Mouse (Mus musculus): ENCODE measurements around the gene Sectm1a. TPM values are rescaled to one million over a fixed set of nuclear protein-coding genes. Genes with fewer than 3 reads are reported as not detected.
"Not testable (repeated sequence)": the region's sequence is repeated elsewhere in the genome, so short reads cannot be mapped to it uniquely, and the experiment has no call there.

Gene Sectm1a
- polyA plus RNA-seq, 1 experiment from 2014 or later, result not detected

- H3K4me2 ChIP-seq (replicated peaks), result no peak overlapping the region
- no peaks in the 10 kb centered on the region for H3K36me3 ChIP-seq
- H3K9ac ChIP-seq, result no peak overlapping the region
- H3K9me3 ChIP-seq, result no peaks in the 10 kb centered on the region
- no peak overlapping the region for H3K27ac ChIP-seq
- H3K4me1 ChIP-seq, result no peaks in the 10 kb centered on the region
- no peak overlapping the region for H3K4me3 ChIP-seq
- no peak for ATAC-seq (ENCODE audit: low FRiP score, low read depth)
- 82% methylated on average over 5 of the region's 5 CpGs for WGBS
- no peaks in the 10 kb centered on the region for H3K27me3 ChIP-seq (replicated peaks)
Measured at GRCm38 (mm10) chr11:121058122-121058521, 22.9 kb downstream of the Sectm1a start.

- Histone ChIP-seq H3K27me3 (replicated peaks) (no peaks in the 10 kb centered on the region), H3K9me3 (no peaks in the 10 kb centered on the region), H3K9ac (no peak overlapping the region), H3K27ac (no peak overlapping the region), H3K4me3 (no peak overlapping the region), H3K36me3 (no peaks in the 10 kb centered on the region), H3K4me2 (replicated peaks) (no peak overlapping the region), H3K4me1 (no peaks in the 10 kb centered on the region)
- WGBS, result 74% methylated on average over 7 of the region's 7 CpGs
- ATAC-seq (ENCODE audit: low FRiP score, low read depth), result no peak
Measured at GRCm38 (mm10) chr11:121056536-121057236, 24.3 kb downstream of the Sectm1a start.

- 0 out of 2 replicates have a peak, but pooled peaks have one; percentile 21 for ATAC-seq (ENCODE audit: low FRiP score, low read depth)
- WGBS, result 11% methylated on average over 8 of the region's 8 CpGs
- H3K4me3 ChIP-seq, result no peak overlapping the region
Measured at GRCm38 (mm10) chr11:121053536-121053935, 27.5 kb downstream of the Sectm1a start.

GRCm38 (mm10) chr11:121052387-121052786 is 28.6 kb downstream of the Sectm1a start:
- no peak overlapping the region for H3K4me2 ChIP-seq (replicated peaks)
- 78% methylated on average over 4 of the region's 4 CpGs for WGBS
- no peaks in the 10 kb centered on the region for H3K36me3 ChIP-seq
- H3K4me3 ChIP-seq, result no peak overlapping the region
- H3K9me3 ChIP-seq, result no peaks in the 10 kb centered on the region
- ATAC-seq (ENCODE audit: low FRiP score, low read depth), result no peak
- H3K27ac ChIP-seq, result no peak overlapping the region
- no peak overlapping the region for H3K9ac ChIP-seq
- no peaks in the 10 kb centered on the region for H3K27me3 ChIP-seq (replicated peaks)
- no peaks in the 10 kb centered on the region for H3K4me1 ChIP-seq

More at GRCm38 (mm10) chr11:121053536-121053935, 27.5 kb downstream of the Sectm1a start:
- Histone ChIP-seq H3K27ac (no peak overlapping the region), H3K4me2 (replicated peaks) (no peak overlapping the region), H3K9ac (no peak overlapping the region), H3K27me3 (replicated peaks) (no peaks in the 10 kb centered on the region), H3K9me3 (no peaks in the 10 kb centered on the region), H3K36me3 (no peaks in the 10 kb centered on the region), H3K4me1 (no peaks in the 10 kb centered on the region)

- no peaks in the 10 kb centered on the region for H3K36me3 ChIP-seq
- H3K9ac ChIP-seq, result no peak overlapping the region
- no peaks in the 10 kb centered on the region for H3K9me3 ChIP-seq
- no peaks in the 10 kb centered on the region for H3K27me3 ChIP-seq (replicated peaks)
- H3K4me3 ChIP-seq, result no peak overlapping the region
- no peak overlapping the region for H3K4me2 ChIP-seq (replicated peaks)
- H3K27ac ChIP-seq, result no peak overlapping the region
- no peaks in the 10 kb centered on the region for H3K4me1 ChIP-seq
- ATAC-seq (ENCODE audit: low FRiP score, low read depth), result no peak
- 64% methylated on average over 1 of the region's 1 CpGs for WGBS
Measured at GRCm38 (mm10) chr11:121051793-121052192, 29.2 kb downstream of the Sectm1a start.

- no peaks in the 10 kb centered on the region for H3K4me1 ChIP-seq
- no peak overlapping the region for H3K4me2 ChIP-seq (replicated peaks)
- 71% methylated on average over 1 of the region's 1 CpGs for WGBS
- ATAC-seq (ENCODE audit: low FRiP score, low read depth), result no peak
- H3K9ac ChIP-seq, result no peak overlapping the region
- H3K27ac ChIP-seq, result no peak overlapping the region
- no peaks in the 10 kb centered on the region for H3K36me3 ChIP-seq
- no peaks in the 10 kb centered on the region for H3K27me3 ChIP-seq (replicated peaks)
- no peak overlapping the region for H3K4me3 ChIP-seq
- no peaks in the 10 kb centered on the region for H3K9me3 ChIP-seq
Measured at GRCm38 (mm10) chr11:121049840-121050239, 31.2 kb downstream of the Sectm1a start.

GRCm38 (mm10) chr11:121047826-121048399 is 33.1 kb downstream of the Sectm1a start:
- Histone ChIP-seq H3K9me3 (no peaks in the 10 kb centered on the region), H3K4me2 (replicated peaks) (no peak overlapping the region), H3K4me1 (no peaks in the 10 kb centered on the region), H3K36me3 (no peaks in the 10 kb centered on the region), H3K27me3 (replicated peaks) (no peaks in the 10 kb centered on the region), H3K4me3 (no peak overlapping the region), H3K9ac (no peak overlapping the region), H3K27ac (no peak overlapping the region)
- no peak for ATAC-seq (ENCODE audit: low FRiP score, low read depth)
- WGBS, result 69% methylated on average over 2 of the region's 2 CpGs

- H3K9me3 ChIP-seq, result no peaks in the 10 kb centered on the region
- H3K9ac ChIP-seq, result no peak overlapping the region
- 51% methylated on average over 1 of the region's 1 CpGs for WGBS
- H3K36me3 ChIP-seq, result no peaks in the 10 kb centered on the region
- no peak for ATAC-seq (ENCODE audit: low FRiP score, low read depth)
- no peak overlapping the region for H3K4me3 ChIP-seq
- H3K27ac ChIP-seq, result no peak overlapping the region
- no peak overlapping the region for H3K4me2 ChIP-seq (replicated peaks)
- H3K4me1 ChIP-seq, result no peaks in the 10 kb centered on the region
- H3K27me3 ChIP-seq (replicated peaks), result no peaks in the 10 kb centered on the region
Measured at GRCm38 (mm10) chr11:121045286-121045685, 35.7 kb downstream of the Sectm1a start.

GRCm38 (mm10) chr11:121043025-121043424 is 38.0 kb downstream of the Sectm1a start:
- H3K27ac ChIP-seq; H3K9ac ChIP-seq; ATAC-seq (ENCODE audit: low FRiP score, low read depth); H3K9me3 ChIP-seq; H3K27me3 ChIP-seq (replicated peaks); H3K4me3 ChIP-seq; H3K4me1 ChIP-seq; H3K36me3 ChIP-seq; H3K4me2 ChIP-seq (replicated peaks): not testable (repeated sequence)
- WGBS, result 59% methylated on average over 1 of the region's 1 CpGs

- Histone ChIP-seq H3K36me3 (no peaks in the 10 kb centered on the region), H3K4me1 (no peaks in the 10 kb centered on the region), H3K9me3 (no peaks in the 10 kb centered on the region), H3K27ac (no peak overlapping the region), H3K4me3 (no peak overlapping the region), H3K27me3 (replicated peaks) (no peaks in the 10 kb centered on the region), H3K4me2 (replicated peaks) (no peak overlapping the region), H3K9ac (no peak overlapping the region)
- 77% methylated on average over 4 of the region's 4 CpGs for WGBS
- ATAC-seq (ENCODE audit: low FRiP score, low read depth), result no peak
Measured at GRCm38 (mm10) chr11:121042480-121042879, 38.5 kb downstream of the Sectm1a start.

GRCm38 (mm10) chr11:121041636-121042035 is 39.4 kb downstream of the Sectm1a start:
- H3K4me1 ChIP-seq, result no peaks in the 10 kb centered on the region
- no peak overlapping the region for H3K4me2 ChIP-seq (replicated peaks)
- H3K9ac ChIP-seq, result no peak overlapping the region
- no peaks in the 10 kb centered on the region for H3K36me3 ChIP-seq
- no peak for ATAC-seq (ENCODE audit: low FRiP score, low read depth)
- H3K27me3 ChIP-seq (replicated peaks), result no peaks in the 10 kb centered on the region
- WGBS, result 78% methylated on average over 4 of the region's 4 CpGs
- H3K4me3 ChIP-seq, result no peak overlapping the region
- H3K27ac ChIP-seq, result no peak overlapping the region
- no peaks in the 10 kb centered on the region for H3K9me3 ChIP-seq

GRCm38 (mm10) chr11:121041212-121041611 is 39.8 kb downstream of the Sectm1a start:
- Histone ChIP-seq H3K9me3 (no peaks in the 10 kb centered on the region), H3K9ac (no peak overlapping the region), H3K4me2 (replicated peaks) (no peak overlapping the region), H3K27ac (no peak overlapping the region), H3K4me1 (no peaks in the 10 kb centered on the region), H3K27me3 (replicated peaks) (no peaks in the 10 kb centered on the region), H3K36me3 (no peaks in the 10 kb centered on the region), H3K4me3 (no peak overlapping the region)
- ATAC-seq (ENCODE audit: low FRiP score, low read depth), result no peak
- WGBS, result 7% methylated on average over 4 of the region's 4 CpGs

- H3K36me3 ChIP-seq, result no peaks in the 10 kb centered on the region
- H3K4me1 ChIP-seq, result no peaks in the 10 kb centered on the region
- no peak within 1 kb of the TSS for H3K27ac ChIP-seq
- WGBS, result 72% methylated on average over 5 of the region's 5 CpGs
- H3K27me3 ChIP-seq (replicated peaks), result no peaks in the 10 kb centered on the region
- no peak within 1 kb of the TSS for H3K9ac ChIP-seq
- no peak within 1 kb of the TSS for H3K4me2 ChIP-seq (replicated peaks)
- no peaks in the 10 kb centered on the region for H3K9me3 ChIP-seq
- H3K4me3 ChIP-seq, result no peak within 1 kb of the TSS
- no peak for ATAC-seq (ENCODE audit: low FRiP score, low read depth)
Measured at GRCm38 (mm10) chr11:121039302-121039701, 41.7 kb downstream of the Sectm1a start, which contains the start of gene Cd7. Cd7 (minus strand) TSS chr11:121039418.
